Mouse (Mus musculus) adipocyte (in vitro differentiated cells): ENCODE measurements around the gene Cdh26.

Experiments
- DNase-seq: peaks from one replicate; pipeline ENCODE4 v3.0.0-alpha.2; 2016; ENCODE audit warnings: low spot score

Gene Cdh26

DNA sequence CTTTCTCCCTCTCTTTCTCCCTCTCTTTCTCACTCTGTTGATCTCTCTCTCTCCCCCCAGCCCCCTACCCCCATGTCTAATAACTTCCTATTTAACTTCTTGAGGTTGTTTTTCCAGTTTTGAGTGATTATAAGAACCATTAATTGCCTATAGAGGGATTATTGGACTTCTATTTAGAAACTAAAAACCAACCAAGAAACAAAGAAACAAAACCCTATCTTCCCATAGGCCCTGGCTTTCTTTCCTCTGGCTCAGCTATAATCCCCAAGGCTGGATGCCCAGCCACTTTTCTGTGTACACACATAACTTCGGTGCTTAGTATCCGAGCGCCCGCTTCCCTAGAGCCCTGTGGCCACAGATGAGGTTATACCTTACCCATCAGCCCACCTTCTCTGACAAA is at the start of gene Cdh26:
Gene Cdh26, plus strand, starts transcription at position 301 of the 400 bp plus-strand sequence.
- DNase-seq: no peak

DNA sequence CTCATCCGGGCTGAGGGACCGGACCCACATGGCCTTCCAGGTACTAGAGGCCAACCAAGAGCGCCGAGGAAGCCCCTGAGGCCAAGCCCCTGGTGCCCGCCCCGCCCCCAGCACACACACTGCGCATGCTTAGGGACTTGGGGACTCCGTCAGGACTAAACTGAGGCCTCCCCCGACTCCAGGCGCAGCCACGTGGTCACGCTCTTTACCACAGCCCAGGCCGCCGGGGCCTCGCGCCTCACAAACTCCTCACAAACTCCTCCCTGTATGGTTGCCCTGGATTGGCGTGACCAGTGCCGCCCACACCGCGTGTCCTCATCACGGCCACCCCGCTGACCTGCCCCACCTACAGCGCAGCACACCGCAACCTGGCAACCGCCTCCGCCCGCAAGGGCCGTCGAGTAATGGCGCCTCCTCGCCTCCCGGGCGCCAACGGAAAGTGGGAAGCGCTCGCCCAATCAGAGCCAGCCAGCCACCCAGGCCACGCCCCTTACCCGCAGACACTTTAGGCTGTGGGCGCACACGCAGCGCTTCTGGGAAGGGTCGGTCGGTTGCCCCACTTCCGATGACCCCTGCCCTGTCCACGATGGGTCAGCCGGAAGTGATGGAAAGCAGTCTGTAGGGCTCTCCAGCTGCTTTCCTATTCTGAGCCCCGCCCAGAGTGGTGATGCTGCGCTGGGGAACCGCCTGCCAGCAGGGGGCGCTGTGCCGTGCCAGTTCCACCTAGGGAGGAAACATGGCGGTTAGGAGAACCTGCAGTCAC is 23.1 kb upstream of the Cdh26 start, which contains the start of gene Sycp2:
Gene Sycp2, minus strand, starts transcription at position 633 of the 763 bp plus-strand sequence.
- DNase-seq: no peak

- peak; percentile 81 for DNase-seq
These were observed 21.3 kb upstream of the Cdh26 start for GRCm38 (mm10) chr2:178409024-178409423.

DNA sequence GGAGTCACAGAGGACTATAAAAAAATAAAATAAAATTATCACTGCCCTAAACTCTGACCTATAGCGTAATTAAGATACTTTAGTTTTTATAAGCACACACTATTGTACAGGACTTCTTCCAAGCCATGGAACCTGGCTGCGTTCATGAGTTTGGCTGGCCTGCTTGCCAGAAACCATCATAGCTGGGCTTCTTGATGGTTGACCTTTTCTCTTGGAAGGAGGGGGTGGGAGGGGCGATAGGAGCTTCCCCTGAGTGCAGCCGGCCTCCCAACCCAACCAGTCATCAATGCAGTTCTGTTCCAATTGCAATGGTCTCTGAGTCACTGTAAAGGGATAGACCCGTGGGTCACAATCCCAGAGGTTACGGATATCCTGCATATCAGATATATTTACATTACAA is 20.0 kb upstream of the Cdh26 start:
- DNase-seq: peak; percentile 83

DNA sequence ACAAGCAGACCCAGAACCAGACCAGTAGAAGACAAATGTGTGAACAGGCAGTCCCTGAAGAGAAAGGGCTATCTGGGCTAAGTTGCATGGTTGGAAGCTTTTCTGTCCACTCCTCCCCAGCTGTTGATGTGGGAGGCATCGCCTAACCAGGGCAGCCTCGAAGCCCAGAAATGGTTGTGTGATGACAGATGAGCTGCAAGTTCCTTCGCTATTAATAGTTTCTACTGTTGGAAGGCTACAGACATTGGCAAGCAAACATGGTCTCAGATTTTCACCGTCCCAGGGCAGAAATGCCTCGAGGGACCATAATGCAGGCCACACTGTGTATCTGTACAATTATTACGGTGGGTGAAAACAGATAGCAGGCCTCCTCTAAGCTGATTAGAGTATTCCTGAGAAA is 17.7 kb upstream of the Cdh26 start:
- DNase-seq: peak; percentile 86

GRCm38 (mm10) chr2:178413081-178413480 is 17.2 kb upstream of the Cdh26 start:
- no peak for DNase-seq

- no peak for DNase-seq
These were observed 16.7 kb upstream of the Cdh26 start for GRCm38 (mm10) chr2:178413481-178414260.

- DNase-seq: peak; percentile 79
These were observed 15.8 kb upstream of the Cdh26 start, which contains the start of the genes Ppp1r3d and Fam217b for GRCm38 (mm10) chr2:178414261-178415149. Ppp1r3d (minus strand) TSS chr2:178414472. Fam217b (plus strand) TSS chr2:178414524.

GRCm38 (mm10) chr2:178415150-178415448 is 15.2 kb upstream of the Cdh26 start:
- no peak for DNase-seq

GRCm38 (mm10) chr2:178416427-178416826 is 13.9 kb upstream of the Cdh26 start:
- peak; percentile 65 for DNase-seq

DNA sequence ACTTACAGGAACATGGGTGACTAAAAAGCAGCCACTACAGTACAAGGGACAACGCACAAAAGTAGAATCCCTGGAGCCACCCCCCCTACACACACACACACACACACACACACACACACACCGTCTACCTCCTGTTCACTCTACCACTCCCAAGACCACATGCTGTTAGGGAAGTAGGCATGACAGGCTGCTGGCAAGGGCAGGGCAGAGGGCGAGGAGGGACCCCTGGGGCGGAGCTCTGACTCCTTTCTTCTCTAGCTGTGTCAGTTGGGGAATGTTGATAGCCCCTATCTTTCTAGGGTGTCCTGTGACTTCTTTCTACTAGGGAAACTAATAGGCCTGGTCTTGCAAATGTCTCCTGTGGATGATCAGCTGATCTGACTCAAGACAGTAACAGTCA is 13.4 kb upstream of the Cdh26 start:
- DNase-seq: no peak

GRCm38 (mm10) chr2:178420576-178420975 is 9.8 kb upstream of the Cdh26 start:
- DNase-seq: no peak

DNA sequence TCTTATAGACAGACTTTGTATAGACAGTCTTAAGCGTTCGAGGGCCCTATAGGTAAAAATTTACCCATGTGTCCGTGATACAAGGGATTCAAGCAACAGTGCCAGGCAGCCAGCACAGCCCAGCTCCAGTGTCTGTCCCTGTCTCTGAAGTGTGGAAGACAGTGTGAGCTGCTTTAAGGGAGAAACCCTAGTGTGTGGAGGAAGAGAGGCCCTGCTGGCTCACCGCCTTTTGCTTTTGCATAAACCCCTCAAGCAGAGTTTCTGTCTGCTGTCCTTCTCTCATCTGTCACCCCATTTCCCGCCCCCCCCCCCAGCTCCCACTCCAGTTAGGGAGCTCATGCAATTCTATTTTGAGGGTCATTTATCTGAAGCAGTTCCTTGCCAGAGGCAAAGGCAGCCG is 8.7 kb upstream of the Cdh26 start:
- DNase-seq: no peak

DNA sequence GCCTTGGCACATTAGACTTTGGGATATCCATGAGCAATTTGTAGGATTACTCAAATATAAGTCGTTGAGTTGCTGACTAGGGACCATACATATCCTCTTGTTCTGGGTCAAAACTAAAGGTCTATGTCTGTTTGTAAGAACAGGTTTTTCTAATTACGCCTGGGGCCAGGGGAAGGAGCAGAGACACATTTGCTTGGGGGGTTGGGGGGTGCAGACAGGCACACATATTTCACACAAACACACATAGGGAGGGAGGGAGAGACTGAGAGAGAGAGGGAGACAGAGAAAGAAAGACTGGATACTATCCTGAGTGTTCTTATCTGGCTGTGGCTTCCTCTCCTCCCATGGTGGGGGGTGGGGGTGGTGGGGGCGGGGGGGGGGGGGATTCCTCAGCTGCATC is 8.1 kb upstream of the Cdh26 start:
- no peak for DNase-seq

GRCm38 (mm10) chr2:178423223-178423622 is 7.1 kb upstream of the Cdh26 start:
- DNase-seq: no peak

GRCm38 (mm10) chr2:178426229-178426628 is 4.1 kb upstream of the Cdh26 start:
- peak; percentile 87 for DNase-seq

- DNase-seq: no peak
These were observed 3.1 kb upstream of the Cdh26 start for GRCm38 (mm10) chr2:178427181-178427580.

DNA sequence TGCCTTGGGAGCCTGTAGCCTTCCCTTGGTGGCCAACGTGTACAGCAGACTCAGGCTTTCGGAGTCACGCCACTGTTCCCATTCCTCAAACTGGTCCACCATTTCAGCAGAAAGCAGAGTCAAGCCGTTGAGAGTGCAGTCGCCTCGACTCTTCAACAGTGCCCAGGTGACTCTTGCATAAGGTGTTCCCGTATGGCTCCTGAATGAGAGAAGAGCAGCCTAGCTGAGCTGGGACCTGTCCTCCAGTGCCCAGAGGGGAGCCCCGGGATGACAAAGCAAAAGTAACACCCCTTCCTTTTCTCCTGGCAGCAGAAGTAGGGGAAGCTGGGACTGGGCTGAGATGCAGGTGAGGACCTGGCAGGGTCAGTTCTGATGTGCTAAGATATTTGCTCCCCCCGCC is 2.1 kb upstream of the Cdh26 start:
- DNase-seq: no peak

- no peak for DNase-seq
These were observed 1.7 kb upstream of the Cdh26 start for GRCm38 (mm10) chr2:178428676-178429075.

- no peak for DNase-seq
These were observed 905 bp upstream of the Cdh26 start for GRCm38 (mm10) chr2:178429426-178429825.

GRCm38 (mm10) chr2:178433495-178433894 is 3.2 kb downstream of the Cdh26 start:
- no peak for DNase-seq

GRCm38 (mm10) chr2:178433903-178434302 is 3.6 kb downstream of the Cdh26 start:
- DNase-seq: no peak
